Mouse (Mus musculus) 3134 (cell line): ENCODE data around the gene Oxsm.

Experiments
- DNase-seq: peaks from one replicate; pipeline ENCODE4 v3.0.0-alpha.2; 2011; ENCODE audit warnings: low spot score; ENCODE audit not compliant: insufficient read length; ENCODE audit errors: extremely low read depth

The Oxsm gene

GRCm38 (mm10) chr14:16242947-16243602 lies 6.5 kb downstream of the Oxsm start:
- peak; percentile 87 for DNase-seq

GRCm38 (mm10) chr14:16242193-16242815 lies 7.3 kb downstream of the Oxsm start:
- no peak for DNase-seq

GRCm38 (mm10) chr14:16236466-16236865 lies 13.1 kb downstream of the Oxsm start:
- DNase-seq: no peak

GRCm38 (mm10) chr14:16233515-16233914 lies 16.1 kb downstream of the Oxsm start:
- DNase-seq: no peak

- no peak for DNase-seq
Measured at GRCm38 (mm10) chr14:16230581-16230980, 19.0 kb downstream of the Oxsm start.

- DNase-seq: no peak
Measured at GRCm38 (mm10) chr14:16229395-16229794, 20.2 kb downstream of the Oxsm start.

GRCm38 (mm10) chr14:16219015-16219414 lies 30.6 kb downstream of the Oxsm start:
- no peak for DNase-seq

- DNase-seq: no peak
Measured at GRCm38 (mm10) chr14:16207722-16208121, 41.9 kb downstream of the Oxsm start.

GRCm38 (mm10) chr14:16201673-16202072 lies 47.9 kb downstream of the Oxsm start:
- DNase-seq: no peak

- DNase-seq: no peak
Measured at GRCm38 (mm10) chr14:16200969-16201638, 48.5 kb downstream of the Oxsm start.

- DNase-seq: no peak
Measured at GRCm38 (mm10) chr14:16200220-16200912, 49.2 kb downstream of the Oxsm start.

GRCm38 (mm10) chr14:16196518-16196917 lies 53.1 kb downstream of the Oxsm start:
- no peak for DNase-seq

- no peak for DNase-seq
Measured at GRCm38 (mm10) chr14:16195486-16195885, 54.1 kb downstream of the Oxsm start.

- no peak for DNase-seq
Measured at GRCm38 (mm10) chr14:16194125-16194524, 55.5 kb downstream of the Oxsm start.

GRCm38 (mm10) chr14:16189142-16189541 lies 60.5 kb downstream of the Oxsm start:
- no peak for DNase-seq
